In the genomic region with DNA sequence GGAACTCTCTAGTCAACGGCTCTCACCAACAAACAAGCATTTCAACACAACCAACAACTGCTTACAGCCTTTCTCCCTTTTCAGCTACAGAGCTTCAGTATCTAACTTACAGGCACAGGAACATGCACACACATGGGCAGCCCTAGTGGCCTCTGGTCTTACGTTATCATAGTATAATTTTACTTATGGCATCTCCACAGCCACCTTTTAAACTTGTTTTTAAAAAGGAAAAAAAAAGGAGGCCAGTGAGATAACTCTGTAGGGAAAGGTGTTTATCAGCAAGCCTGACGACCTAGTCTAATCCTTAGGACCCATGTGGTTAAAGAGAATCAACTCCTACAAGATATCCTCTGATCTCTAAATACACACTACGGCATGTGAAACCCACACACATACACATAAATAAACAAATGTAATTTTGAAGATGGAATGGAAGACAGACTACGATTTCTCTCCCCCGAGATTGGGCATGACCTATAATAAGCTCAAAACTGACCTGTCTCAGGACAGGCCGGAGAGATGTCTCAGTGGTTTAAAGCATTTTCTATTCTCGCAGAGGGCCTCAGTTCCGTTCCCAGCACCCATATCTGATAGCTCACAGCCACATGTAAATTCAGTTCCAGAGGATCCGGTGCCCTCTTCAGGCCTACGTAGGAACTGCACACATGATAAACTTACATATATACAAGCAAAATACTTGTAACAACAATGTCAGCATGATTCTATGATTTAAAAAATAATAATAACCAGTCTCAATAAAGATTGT, we compare ENCODE assay signal across 11 mouse cellular contexts. TPM values are rescaled to one million over a fixed set of nuclear protein-coding genes. Genes with fewer than 3 reads are reported as not detected.
DNase-seq lines count a peak whose midpoint lies in the region; ATAC-seq and TF ChIP-seq lines count a peak whose summit lies in the region.
"Had no signal": no experiment of that assay in that cellular context is flagged by ENCODE, and none has a peak within 500 bp of the region (broad histone marks: within the 10 kb centered on the region; RNA-seq: fewer than 3 reads in every experiment).

No protein-coding gene starts in this region.

- 91% methylated on average over 11 of the region's 11 CpGs for WGBS in midbrain, postnatal 0 days
- 93% methylated on average over 11 of the region's 11 CpGs for WGBS in midbrain, embryonic 14.5 days
- 88% methylated on average over 11 of the region's 11 CpGs for WGBS in intestine, embryonic 15.5 days
- WGBS in stomach, embryonic 15.5 days = 83% methylated on average over 11 of the region's 11 CpGs

- no peak overlapping the region for H3K27ac ChIP-seq in midbrain, postnatal 0 days (ENCODE audit: low read depth, low read length)
- no peak overlapping the region for H3K27ac ChIP-seq in midbrain, embryonic 14.5 days (replicated peaks; ENCODE audit: low read depth, low read length)
- H3K27ac ChIP-seq in intestine, embryonic 15.5 days = no peak overlapping the region
- no peak overlapping the region for H3K27ac ChIP-seq in stomach, embryonic 15.5 days
- H3K27ac ChIP-seq: forebrain, embryonic 13.5 days; hindbrain, embryonic 12.5 days had no signal

- no peak overlapping the region for H3K4me2 ChIP-seq in midbrain, postnatal 0 days (ENCODE audit: low read depth, low read length, poor library complexity, severe bottlenecking)
- no peak overlapping the region for H3K4me2 ChIP-seq in midbrain, embryonic 14.5 days (ENCODE audit: low read length)
- no peak overlapping the region for H3K4me2 ChIP-seq in intestine, embryonic 15.5 days (replicated peaks)
- H3K4me2 ChIP-seq in stomach, embryonic 15.5 days = no peak overlapping the region
- H3K4me2 ChIP-seq: forebrain, embryonic 13.5 days; hindbrain, embryonic 12.5 days had no signal

- TF ChIP-seq CTCF in midbrain, postnatal 0 days (IDR thresholded peaks at IDR 0.05) = peak; percentile 40; the same call in 1 of the 2 replicates

- no peaks in the 10 kb centered on the region for H3K27me3 ChIP-seq in midbrain, postnatal 0 days (ENCODE audit: insufficient read depth, low read length)
- no peaks in the 10 kb centered on the region for H3K27me3 ChIP-seq in midbrain, embryonic 14.5 days (ENCODE audit: control insufficient read depth, insufficient read depth, low read length)
- H3K27me3 ChIP-seq in intestine, embryonic 15.5 days (replicated peaks) = no peaks in the 10 kb centered on the region
- H3K27me3 ChIP-seq in stomach, embryonic 15.5 days (replicated peaks) = no peaks in the 10 kb centered on the region
- H3K27me3 ChIP-seq: forebrain, embryonic 13.5 days; hindbrain, embryonic 12.5 days had no signal

- H3K9ac ChIP-seq in midbrain, postnatal 0 days (replicated peaks; ENCODE audit: low read length, poor library complexity, severe bottlenecking) = no peak overlapping the region
- H3K9ac ChIP-seq in midbrain, embryonic 14.5 days (replicated peaks; ENCODE audit: low read length) = no peak overlapping the region
- no peak overlapping the region for H3K9ac ChIP-seq in intestine, embryonic 15.5 days
- H3K9ac ChIP-seq in stomach, embryonic 15.5 days = no peak overlapping the region
- H3K9ac ChIP-seq: forebrain, embryonic 13.5 days; hindbrain, embryonic 12.5 days had no signal

- no peaks in the 10 kb centered on the region for H3K9me3 ChIP-seq in midbrain, postnatal 0 days (ENCODE audit: low read length)
- no peaks in the 10 kb centered on the region for H3K9me3 ChIP-seq in midbrain, embryonic 14.5 days (ENCODE audit: control insufficient read depth, low read length)
- no peaks in the 10 kb centered on the region for H3K9me3 ChIP-seq in intestine, embryonic 15.5 days
- H3K9me3 ChIP-seq in stomach, embryonic 15.5 days = no peaks in the 10 kb centered on the region
- H3K9me3 ChIP-seq: forebrain, embryonic 13.5 days; hindbrain, embryonic 12.5 days had no signal

- no peak overlapping the region for H3K4me3 ChIP-seq in midbrain, postnatal 0 days (ENCODE audit: low read depth, low read length)
- H3K4me3 ChIP-seq in midbrain, embryonic 14.5 days (replicated peaks; ENCODE audit: low read depth, low read length) = no peak overlapping the region
- no peak overlapping the region for H3K4me3 ChIP-seq in intestine, embryonic 15.5 days (replicated peaks)
- H3K4me3 ChIP-seq in stomach, embryonic 15.5 days (replicated peaks) = no peak overlapping the region
- H3K4me3 ChIP-seq: forebrain, embryonic 13.5 days; hindbrain, embryonic 12.5 days had no signal

- no peak for ATAC-seq in midbrain, postnatal 0 days (ENCODE audit: low FRiP score)
- ATAC-seq in midbrain, embryonic 14.5 days (ENCODE audit: low FRiP score, low TSS enrichment) = no peak
- peak; percentile 32; the same call in 1 of the 2 replicates for ATAC-seq in intestine, embryonic 15.5 days
- ATAC-seq in stomach, embryonic 15.5 days (ENCODE audit: insufficient read depth, low FRiP score, low read depth) = peak; percentile 63; the same call in 1 of the 2 replicates
- no peak for ATAC-seq in granulocyte monocyte progenitor cell, adult 5-6 weeks (replicated peaks; ENCODE audit: poor library complexity, severe bottlenecking)
- ATAC-seq: forebrain, embryonic 13.5 days had no signal

- H3K4me1 ChIP-seq in midbrain, postnatal 0 days (ENCODE audit: insufficient read depth, low read length) = peaks cover 9% of the 10 kb centered on the region; the same call in 1 of the 2 replicates
- peaks cover 9% of the 10 kb centered on the region for H3K4me1 ChIP-seq in midbrain, embryonic 14.5 days (ENCODE audit: control insufficient read depth, insufficient read depth, low read length)
- H3K4me1 ChIP-seq in intestine, embryonic 15.5 days (replicated peaks) = peaks cover 17% of the 10 kb centered on the region
- H3K4me1 ChIP-seq in stomach, embryonic 15.5 days = peaks cover 16% of the 10 kb centered on the region

- no peaks in the 10 kb centered on the region for H3K36me3 ChIP-seq in midbrain, postnatal 0 days (ENCODE audit: insufficient read depth, low read length)
- no peaks in the 10 kb centered on the region for H3K36me3 ChIP-seq in midbrain, embryonic 14.5 days (ENCODE audit: control insufficient read depth, insufficient read depth, low read length)
- H3K36me3 ChIP-seq in intestine, embryonic 15.5 days = no peaks in the 10 kb centered on the region
- H3K36me3 ChIP-seq in stomach, embryonic 15.5 days = no peaks in the 10 kb centered on the region

- no peak for DNase-seq in midbrain, postnatal 0 days (ENCODE audit: low spot score)
- no peak for DNase-seq in midbrain, embryonic 14.5 days
- peak; percentile 31 for DNase-seq in NIH3T3 (ENCODE audit: low read depth)
- DNase-seq in kidney, adult 9 months = no peak
- DNase-seq: adrenal gland, adult 2 months; thymus, postnatal 25 days had no signal

RNA-seq across cellular contexts. Expression of gene Memo1, which starts 27.7 kb away (rescaled TPM):
- 45.5 and 54.4 TPM in 2 replicates for total RNA-seq in midbrain, postnatal 0 days (2014; rRNA removed)
- 36.8 and 37.5 TPM in 2 replicates for polyA plus RNA-seq in midbrain, postnatal 0 days (2015; fragmentation: Nextera tagmentation; extraction: Ambion mirVana)
- 59.3 and 64.0 TPM in 2 replicates for polyA plus RNA-seq in midbrain, embryonic 14.5 days (2014; fragmentation: Nextera tagmentation; extraction: Ambion mirVana)
- 73.1 and 75.9 TPM in 2 replicates for polyA plus RNA-seq in intestine, embryonic 15.5 days (2015; fragmentation: Nextera tagmentation; extraction: Ambion mirVana)
- 83.1 and 84.7 TPM in 2 replicates for polyA plus RNA-seq in stomach, embryonic 15.5 days (2015; fragmentation: Nextera tagmentation; extraction: Ambion mirVana)
- total RNA-seq in granulocyte monocyte progenitor cell, adult 5-6 weeks (2014; fragmentation: Nextera tagmentation) = 83.0 and 92.0 TPM in 2 replicates
- total RNA-seq in granulocyte monocyte progenitor cell, adult 5-6 weeks (2017) = 97.9 and 115 TPM in 2 replicates

RNA-seq across cellular contexts. Expression of gene Dpy30, which starts 56.1 kb away (rescaled TPM):
- total RNA-seq in midbrain, postnatal 0 days (2014; rRNA removed) = 64.0 and 68.0 TPM in 2 replicates
- polyA plus RNA-seq in midbrain, postnatal 0 days (2015; fragmentation: Nextera tagmentation; extraction: Ambion mirVana) = 228 and 230 TPM in 2 replicates
- 199 and 211 TPM in 2 replicates for polyA plus RNA-seq in midbrain, embryonic 14.5 days (2014; fragmentation: Nextera tagmentation; extraction: Ambion mirVana)
- 257 and 282 TPM in 2 replicates for polyA plus RNA-seq in intestine, embryonic 15.5 days (2015; fragmentation: Nextera tagmentation; extraction: Ambion mirVana)
- polyA plus RNA-seq in stomach, embryonic 15.5 days (2015; fragmentation: Nextera tagmentation; extraction: Ambion mirVana) = 224 and 239 TPM in 2 replicates
- total RNA-seq in granulocyte monocyte progenitor cell, adult 5-6 weeks (2014; fragmentation: Nextera tagmentation) = 207 and 255 TPM in 2 replicates
- 171 and 231 TPM in 2 replicates for total RNA-seq in granulocyte monocyte progenitor cell, adult 5-6 weeks (2017)

Comparison
In these comparisons a context has a peak if more than half of its experiments do, and no peak if none do; other contexts are left out.
1. ATAC-seq: peak in intestine, embryonic 15.5 days (single experiment) and stomach, embryonic 15.5 days (single experiment); none in midbrain, postnatal 0 days (single experiment), midbrain, embryonic 14.5 days (single experiment) and granulocyte monocyte progenitor cell, adult 5-6 weeks (single experiment).